Mouse (Mus musculus): Measurements from ENCODE around the gene Armc2.

DNA sequence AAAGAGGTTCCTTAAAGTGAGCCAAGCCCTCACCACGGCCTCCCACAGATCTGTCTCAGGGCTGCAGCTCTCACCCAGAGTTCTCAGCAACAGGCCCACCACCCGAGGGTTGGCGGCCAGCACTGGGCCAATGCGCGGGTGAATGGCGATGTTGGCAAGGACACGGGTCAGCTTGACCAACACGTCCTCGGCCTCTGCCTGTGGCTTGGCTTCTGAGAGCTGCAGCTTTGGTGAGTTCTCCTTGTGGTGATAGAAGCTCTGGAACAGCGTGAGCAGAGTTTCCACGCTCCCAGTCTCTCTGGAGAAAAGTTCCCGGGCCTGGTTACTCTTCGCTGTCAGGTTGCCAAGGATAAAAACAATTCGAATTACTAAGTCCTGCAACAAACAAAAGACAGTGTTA is 91.5 kb downstream of the Armc2 start:
- TF ChIP-seq CTCF (conservative IDR thresholded peaks at IDR 0.05; ENCODE audit: insufficient read depth, insufficient read length, low read depth, low read length) (no peak), POLR2A (IDR thresholded peaks at IDR 0.05; ENCODE audit: low read depth, low read length) (no peak)
